Mouse (Mus musculus) heart, adult 2 months (tissue): ENCODE results near the gene Ccdc84.

Source experiments
- CTCF ChIP-seq: fragments of 200-600 bp; IDR thresholded peaks from 2 replicates; pipeline ENCODE4 v1.8.1; 2022; ENCODE audit warnings: antibody characterized with exemption, mild to moderate bottlenecking, moderate library complexity
- POLR2A ChIP-seq: fragments of 200-500 bp; IDR thresholded peaks from 2 replicates; pipeline ENCODE4 v1.6.1; 2011; ENCODE audit warnings: mild to moderate bottlenecking, low read depth, low read length, control low read depth; ENCODE audit not compliant: insufficient read depth

DNA sequence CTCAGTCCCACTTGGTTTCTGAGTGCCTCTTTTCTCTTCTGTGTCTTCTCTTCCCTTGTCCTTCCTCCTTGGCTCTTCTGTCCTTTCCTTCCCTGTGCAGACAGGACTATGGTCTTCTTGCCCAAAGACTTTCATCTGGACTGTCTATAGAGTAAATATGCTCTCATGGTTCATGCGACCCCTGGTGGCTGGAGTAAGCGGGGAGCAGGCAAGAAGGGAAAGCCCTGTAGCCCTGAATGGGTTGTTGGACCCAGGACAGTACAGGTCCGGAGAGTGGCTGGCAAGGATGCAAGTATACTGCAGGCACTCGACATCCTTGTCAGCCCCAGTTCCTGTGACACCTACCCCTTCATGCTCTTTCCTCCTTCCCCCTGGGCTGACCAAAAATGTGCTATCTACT is 26.9 kb downstream of the Ccdc84 start:
- TF ChIP-seq POLR2A (no peak), CTCF (peak; percentile 92)
